Mouse (Mus musculus): ENCODE measurements at regions not wholly inside any gene's neighbourhood (a gene's known extent, or its start where the extent isn't known, plus 50 kb on each side); places are given as distances from the start of the nearest gene placed in this dataset.

GRCm38 (mm10) chr6:67087393-67087792 lies 50.1 kb upstream of the Gadd45a start:
- TF ChIP-seq HCFC1 (IDR thresholded peaks at IDR 0.05; ENCODE audit: borderline replicate concordance, insufficient read depth, low read length) (no peak), ZC3H11A (IDR thresholded peaks at IDR 0.05; ENCODE audit: borderline replicate concordance, low read depth, low read length) (no peak), ZNF384 (IDR thresholded peaks at IDR 0.05; ENCODE audit: low read depth, low read length) (no peak), CHD2 (IDR thresholded peaks at IDR 0.05; ENCODE audit: low read depth, low read length) (no peak)
